Comparison of ENCODE assay signal across 29 mouse cellular contexts in genomic region chr15:3408478-3408877, GRCm38 (mm10).
"Had no signal": no experiment of that assay in that cellular context is flagged by ENCODE, and none has a peak within 500 bp of the region (broad histone marks: within the 10 kb centered on the region; RNA-seq: fewer than 3 reads in every experiment).

No protein-coding gene starts in this region.

- H3K4me3 ChIP-seq: embryonic facial prominence, embryonic 10.5 days; embryonic facial prominence, embryonic 12.5 days; embryonic facial prominence, embryonic 13.5 days; embryonic facial prominence, embryonic 15.5 days; erythroblast, embryonic 14.5 days; forebrain, embryonic 10.5 days; forebrain, embryonic 12.5 days; forebrain, embryonic 13.5 days; forebrain, embryonic 15.5 days; gastrocnemius, adult 2 months; heart, adult 2 months had no signal

- ATAC-seq: forebrain, embryonic 13.5 days; forebrain, embryonic 14.5 days; forebrain, embryonic 15.5 days; forebrain, embryonic 16.5 days; forebrain, postnatal 0 days had no signal

- H3K36me3 ChIP-seq: embryonic facial prominence, embryonic 10.5 days; embryonic facial prominence, embryonic 12.5 days; embryonic facial prominence, embryonic 13.5 days; embryonic facial prominence, embryonic 15.5 days; forebrain, embryonic 10.5 days; forebrain, embryonic 12.5 days; forebrain, embryonic 15.5 days had no signal

- DNase-seq: cerebellum, adult 2 months; cerebellum, adult 8-10 months; cerebellum, adult 9-10 months; cerebellum, adult 9-11 months; cerebellum, postnatal 10 days; cerebellum, postnatal 14 days; cerebellum, postnatal 25 days; cerebellum, postnatal 36 days; embryo, embryonic 11 days; forebrain, postnatal 0 days; gastrocnemius, adult 2 months; gastrocnemius, postnatal 10 days; gastrocnemius, postnatal 14 days; gastrocnemius, postnatal 25 days; gastrocnemius, postnatal 36 days; heart, adult 11 months; heart, adult 18-20 months; heart, adult 2 months had no signal

- H3K4me2 ChIP-seq: embryonic facial prominence, embryonic 12.5 days; embryonic facial prominence, embryonic 13.5 days; embryonic facial prominence, embryonic 15.5 days; forebrain, embryonic 12.5 days; forebrain, embryonic 13.5 days; forebrain, embryonic 15.5 days had no signal

- H3K27me3 ChIP-seq: embryonic facial prominence, embryonic 12.5 days; embryonic facial prominence, embryonic 13.5 days; embryonic facial prominence, embryonic 15.5 days; forebrain, embryonic 12.5 days; forebrain, embryonic 13.5 days; forebrain, embryonic 15.5 days had no signal

- H3K9me3 ChIP-seq: embryonic facial prominence, embryonic 10.5 days; embryonic facial prominence, embryonic 12.5 days; embryonic facial prominence, embryonic 13.5 days; embryonic facial prominence, embryonic 15.5 days; forebrain, embryonic 10.5 days; forebrain, embryonic 12.5 days; forebrain, embryonic 13.5 days; forebrain, embryonic 15.5 days had no signal

- H3K9ac ChIP-seq: embryonic facial prominence, embryonic 12.5 days; embryonic facial prominence, embryonic 13.5 days; embryonic facial prominence, embryonic 15.5 days; forebrain, embryonic 12.5 days; forebrain, embryonic 13.5 days; forebrain, embryonic 15.5 days; forebrain, postnatal 0 days had no signal

- H3K27ac ChIP-seq: embryonic facial prominence, embryonic 10.5 days; embryonic facial prominence, embryonic 12.5 days; embryonic facial prominence, embryonic 13.5 days; embryonic facial prominence, embryonic 15.5 days; forebrain, embryonic 10.5 days; forebrain, embryonic 12.5 days; forebrain, embryonic 13.5 days; forebrain, embryonic 15.5 days; heart, adult 2 months had no signal

- H3K4me1 ChIP-seq: embryonic facial prominence, embryonic 10.5 days; embryonic facial prominence, embryonic 12.5 days; embryonic facial prominence, embryonic 13.5 days; embryonic facial prominence, embryonic 15.5 days; forebrain, embryonic 10.5 days; forebrain, embryonic 12.5 days; forebrain, embryonic 13.5 days; forebrain, embryonic 15.5 days had no signal
